Mouse (Mus musculus): ENCODE measurements around the gene Flg. TPM values are rescaled to one million over a fixed set of nuclear protein-coding genes. Genes with fewer than 3 reads are reported as not detected.

The Flg gene
- polyA plus RNA-seq, 1 experiment from 2014 or later, result not detected

Other genes starting within 250 kb of the Flg start
- gene Gm4858, start 204.7 kb upstream of the Flg start, polyA plus RNA-seq (2014; fragmentation: Nextera tagmentation; extraction: Ambion mirVana), result not detected in 2 replicates
- not detected in 2 replicates for gene Crnn, start 128.7 kb upstream of the Flg start, polyA plus RNA-seq (2014; fragmentation: Nextera tagmentation; extraction: Ambion mirVana)
- not detected in 2 replicates for gene Flg2, start 76.2 kb upstream of the Flg start, polyA plus RNA-seq (2014; fragmentation: Nextera tagmentation; extraction: Ambion mirVana)
- gene Hrnr, start 46.2 kb downstream of the Flg start, polyA plus RNA-seq (2014; fragmentation: Nextera tagmentation; extraction: Ambion mirVana), result not detected in 2 replicates
- not detected in 2 replicates for gene Rptn, start 120.2 kb downstream of the Flg start, polyA plus RNA-seq (2014; fragmentation: Nextera tagmentation; extraction: Ambion mirVana)
- gene Tchh, start 168.8 kb downstream of the Flg start, polyA plus RNA-seq (2014; fragmentation: Nextera tagmentation; extraction: Ambion mirVana), result 1.3 and 1.8 TPM in 2 replicates
- not detected in 2 replicates for gene Tchhl1, start 195.2 kb downstream of the Flg start, polyA plus RNA-seq (2014; fragmentation: Nextera tagmentation; extraction: Ambion mirVana)
- gene S100a11, start 247.0 kb downstream of the Flg start, polyA plus RNA-seq (2014; fragmentation: Nextera tagmentation; extraction: Ambion mirVana), result 185 and 218 TPM in 2 replicates